Mouse (Mus musculus): ENCODE measurements around the gene Dcaf6. TPM values are rescaled to one million over a fixed set of nuclear protein-coding genes. Genes with fewer than 3 reads are reported as not detected.

Dcaf6 gene
- polyA plus RNA-seq, 1 experiment from 2014 or later = 28.0 TPM

- no peak overlapping the region for H3K4me3 ChIP-seq (ENCODE audit: inconsistent target)
- no peaks in the 10 kb centered on the region for H3K79me2 ChIP-seq (ENCODE audit: inconsistent target)
- H3K27ac ChIP-seq = no peak overlapping the region
- 89% methylated on average over 7 of the region's 7 CpGs for WGBS (ENCODE audit: missing documents)
- H3K36me3 ChIP-seq (ENCODE audit: inconsistent target) = no peaks in the 10 kb centered on the region
Measured at GRCm38 (mm10) chr1:165282967-165283345, 177.3 kb downstream of the Dcaf6 start.

- Histone ChIP-seq H3K27ac (no peak overlapping the region), H3K36me3 (ENCODE audit: inconsistent target) (no peaks in the 10 kb centered on the region), H3K4me3 (ENCODE audit: inconsistent target) (no peak overlapping the region), H3K79me2 (ENCODE audit: inconsistent target) (no peaks in the 10 kb centered on the region)
- WGBS (ENCODE audit: missing documents) = 9% methylated on average over 35 of the region's 35 CpGs
Measured at GRCm38 (mm10) chr1:165282222-165282966, 177.9 kb downstream of the Dcaf6 start.

DNA sequence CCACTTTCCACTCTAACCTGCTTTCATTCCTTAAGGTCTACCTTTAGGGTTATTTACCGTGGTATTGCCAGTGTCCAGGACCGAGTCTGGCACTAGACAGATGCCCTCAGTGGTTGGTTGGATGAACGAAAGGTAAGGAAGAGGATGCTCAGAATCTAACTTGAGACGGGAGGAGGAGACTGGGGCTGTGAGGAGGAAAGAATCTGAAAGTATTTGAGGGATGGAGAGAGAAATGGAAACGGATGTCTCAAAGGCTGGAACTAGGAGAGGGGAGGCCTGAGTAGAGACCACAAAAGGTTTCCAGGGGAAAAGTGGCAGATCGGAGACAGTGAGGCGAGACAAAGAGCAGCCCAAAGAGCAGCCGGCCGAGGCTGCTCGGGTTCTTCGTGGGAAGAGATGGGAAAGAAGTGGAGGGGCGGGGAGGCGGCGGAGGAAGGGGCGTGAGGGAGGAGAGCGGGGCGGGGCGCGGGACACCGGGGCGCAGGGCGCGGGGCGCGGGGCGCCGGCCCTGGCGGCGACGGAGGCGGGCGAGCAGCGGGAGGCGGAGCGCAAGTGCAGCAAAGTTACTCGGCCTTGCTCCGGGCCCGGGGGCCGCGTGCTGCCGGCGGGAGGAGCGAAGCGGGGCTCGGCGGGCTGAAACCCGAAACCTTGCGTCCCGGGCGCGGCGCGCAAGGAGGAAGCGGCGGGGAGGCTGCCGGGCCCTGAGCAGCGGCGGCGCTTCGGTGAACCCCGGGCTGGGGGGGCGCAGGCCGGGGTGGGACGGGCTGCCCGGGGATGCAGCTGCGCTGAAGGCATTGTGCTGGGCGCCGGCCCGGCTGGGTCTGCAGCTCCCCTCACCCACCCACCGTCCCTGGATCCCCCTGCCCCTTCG is 178.7 kb downstream of the Dcaf6 start:
- WGBS (ENCODE audit: missing documents) = 2% methylated on average over 57 of the region's 71 CpGs
- no peak overlapping the region for H3K4me3 ChIP-seq (ENCODE audit: inconsistent target)
- H3K27ac ChIP-seq = no peak overlapping the region
- no peaks in the 10 kb centered on the region for H3K36me3 ChIP-seq (ENCODE audit: inconsistent target)
- no peaks in the 10 kb centered on the region for H3K79me2 ChIP-seq (ENCODE audit: inconsistent target)

- no peak overlapping the region for H3K27ac ChIP-seq
- no peaks in the 10 kb centered on the region for H3K36me3 ChIP-seq (ENCODE audit: inconsistent target)
- H3K4me3 ChIP-seq (ENCODE audit: inconsistent target) = no peak overlapping the region
- no peaks in the 10 kb centered on the region for H3K79me2 ChIP-seq (ENCODE audit: inconsistent target)
- WGBS (ENCODE audit: missing documents) = 95% methylated on average over 10 of the region's 10 CpGs
Measured at GRCm38 (mm10) chr1:165280741-165281140, 179.5 kb downstream of the Dcaf6 start.

Other genes with a start within 250 kb of the Dcaf6 start
- 26.1 to 37.4 TPM (median 30.3 TPM) in 3 replicates for gene Tiprl, start 223.5 kb downstream of the Dcaf6 start, polyA plus RNA-seq (2018)
- gene Gpr161, start 164.7 kb downstream of the Dcaf6 start, polyA plus RNA-seq (2018) = not detected in 3 replicates
- gene Mpc2, start 162 bp upstream of the Dcaf6 start, polyA plus RNA-seq (2018) = 25.8 to 66.2 TPM (median 51.3 TPM) in 3 replicates
- not detected in 3 replicates for gene Adcy10, start 24.7 kb upstream of the Dcaf6 start, polyA plus RNA-seq (2018)
- gene Mpzl1, start 174.1 kb upstream of the Dcaf6 start, polyA plus RNA-seq (2018) = 7.1 to 11.1 TPM (median 9.0 TPM) in 3 replicates
- gene Rcsd1, start 249.3 kb upstream of the Dcaf6 start, polyA plus RNA-seq (2018) = 32.5 to 46.6 TPM (median 34.4 TPM) in 3 replicates